Mouse (Mus musculus): ENCODE measurements around the gene Pmm1.

DNA sequence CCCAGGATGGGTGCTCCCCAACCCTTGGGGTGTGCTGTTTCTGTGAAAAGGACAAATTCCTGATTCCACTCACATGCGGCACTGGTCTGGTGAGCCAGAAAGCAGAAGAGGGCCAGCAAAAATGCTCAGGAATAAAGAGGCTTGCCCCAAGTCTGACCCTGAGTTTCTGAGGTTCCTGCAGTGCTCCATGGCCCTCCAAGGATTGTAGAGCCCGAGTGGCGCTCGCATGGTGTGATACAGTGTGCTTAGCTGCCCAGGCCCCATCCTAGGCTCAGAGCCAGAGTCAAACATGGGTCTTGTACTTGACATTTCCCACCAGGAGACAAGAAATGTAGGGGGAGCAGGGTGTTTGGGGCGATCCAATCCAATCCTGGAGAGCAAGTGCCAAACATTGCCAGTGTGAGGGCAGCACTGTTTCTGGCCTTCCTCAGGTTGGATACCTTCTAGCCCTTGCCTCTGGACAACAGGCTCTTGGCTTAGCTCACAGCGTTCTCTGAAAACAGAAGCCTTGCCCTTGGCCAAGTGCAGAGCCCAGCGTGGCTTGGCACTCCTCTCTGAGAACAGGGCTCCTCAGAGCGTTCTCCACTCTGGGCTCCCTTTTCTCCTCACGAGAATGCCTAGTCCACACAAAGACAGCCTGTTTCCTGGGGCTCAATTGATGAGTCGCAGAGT lies 40.0 kb downstream of the Pmm1 start:
- TF ChIP-seq CTCF (IDR thresholded peaks at IDR 0.05; ENCODE audit: insufficient read depth, low read length) (no peak), POLR2A (IDR thresholded peaks at IDR 0.05; ENCODE audit: borderline replicate concordance, extremely low read depth, low read depth, low read length) (no peak)

Data from lung, adult 2 months (tissue).